Mouse (Mus musculus) embryonic fibroblast, embryonic 13.5 days (primary cell): ENCODE results near the gene Rnf168. TPM values are rescaled to one million over a fixed set of nuclear protein-coding genes. Genes with fewer than 3 reads are reported as not detected.
A peak's percentile ranks its signal among the peaks of the same experiment; 100 is the strongest.
"Not testable (repeated sequence)": the region's sequence is repeated elsewhere in the genome, so short reads cannot be mapped to it uniquely, and the experiment has no call there.

Experiments
- H3K27ac ChIP-seq: 2 replicates; pipeline ENCODE4 v1.5.1; 2012; ENCODE audit warnings: low read length, control low read depth, inconsistent platforms; ENCODE audit not compliant: insufficient read depth
- H3K4me1 ChIP-seq: 2 replicates; pipeline ENCODE4 v1.6.1; 2011; ENCODE audit warnings: low read length; ENCODE audit not compliant: control insufficient read depth, insufficient read depth
- H3K4me3 ChIP-seq: 2 replicates; pipeline ENCODE4 v1.5.1; 2011; ENCODE audit warnings: mild to moderate bottlenecking, control low read depth, low read length; ENCODE audit not compliant: insufficient read depth
- CTCF ChIP-seq: IDR thresholded peaks from 2 replicates; pipeline ENCODE4 v1.5.1; 2011; ENCODE audit warnings: mild to moderate bottlenecking, control low read depth, low read length, moderate library complexity, borderline replicate concordance; ENCODE audit not compliant: insufficient read depth
- POLR2A ChIP-seq: IDR thresholded peaks from 2 replicates; pipeline ENCODE4 v1.6.1; 2011; ENCODE audit warnings: low read depth, mild to moderate bottlenecking, control low read depth, low read length, moderate library complexity
- polyA plus RNA-seq: library from polyadenylated mRNA; stranded (reverse); fragments of >200 nt; gene quantifications from 2 replicates; pipeline ENCODE4 v1.2.4, GENCODE M21; 2011; ENCODE audit warnings: low read depth; ENCODE audit not compliant: missing spikeins, insufficient read length

The Rnf168 gene
- polyA plus RNA-seq, 1 experiment, result 27.4 TPM

GRCm38 (mm10) chr16:32273338-32273737, 3.9 kb upstream of the Rnf168 start:
- Histone ChIP-seq H3K4me1 (0 out of 2 replicates have a peak, but pooled peaks cover 3% of the 10 kb centered on the region), H3K4me3 (no peak overlapping the region), H3K27ac (no peak overlapping the region)
- TF ChIP-seq POLR2A (no peak), CTCF (no peak)

- no peak for TF ChIP-seq POLR2A
- TF ChIP-seq CTCF, result no peak
- H3K4me1 ChIP-seq, result 0 out of 2 replicates have a peak, but pooled peaks cover 3% of the 10 kb centered on the region
- H3K4me3 ChIP-seq, result no peak overlapping the region
- no peak overlapping the region for H3K27ac ChIP-seq
These were observed 2.2 kb upstream of the Rnf168 start for GRCm38 (mm10) chr16:32275041-32275440.

- Histone ChIP-seq H3K4me1 (0 out of 2 replicates have a peak, but pooled peaks cover 3% of the 10 kb centered on the region), H3K4me3 (no peak overlapping the region), H3K27ac (no peak overlapping the region)
- TF ChIP-seq CTCF, result no peak
- no peak for TF ChIP-seq POLR2A
These were observed 1.4 kb upstream of the Rnf168 start for GRCm38 (mm10) chr16:32275830-32276229.

- peak overlapping the region; percentile 91 for H3K4me3 ChIP-seq
- H3K27ac ChIP-seq, result no peak overlapping the region
- TF ChIP-seq CTCF (no peak), POLR2A (no peak)
- H3K4me1 ChIP-seq, result 0 out of 2 replicates have a peak, but pooled peaks cover 3% of the 10 kb centered on the region
These were observed 1.1 kb downstream of the Rnf168 start for GRCm38 (mm10) chr16:32278396-32278795.

GRCm38 (mm10) chr16:32280211-32280610, 3.0 kb downstream of the Rnf168 start:
- Histone ChIP-seq H3K4me1 (0 out of 2 replicates have a peak, but pooled peaks cover 3% of the 10 kb centered on the region), H3K27ac (no peak overlapping the region), H3K4me3 (no peak overlapping the region)
- TF ChIP-seq POLR2A, result no peak
- TF ChIP-seq CTCF, result no peak

GRCm38 (mm10) chr16:32282608-32283007, 5.3 kb downstream of the Rnf168 start:
- Histone ChIP-seq H3K4me3 (no peak overlapping the region), H3K4me1 (no peaks in the 10 kb centered on the region)
- TF ChIP-seq CTCF (no peak), POLR2A (no peak)

GRCm38 (mm10) chr16:32291821-32292220, 14.6 kb downstream of the Rnf168 start:
- no peak overlapping the region for H3K27ac ChIP-seq
- no peak overlapping the region for H3K4me3 ChIP-seq
- TF ChIP-seq CTCF (no peak), POLR2A (no peak)
- no peaks in the 10 kb centered on the region for H3K4me1 ChIP-seq

More at GRCm38 (mm10) chr16:32282608-32283007, 5.3 kb downstream of the Rnf168 start:
- no peak overlapping the region for H3K27ac ChIP-seq

- not testable (repeated sequence) for H3K4me1 ChIP-seq, H3K4me3 ChIP-seq, H3K27ac ChIP-seq
These were observed 22.4 kb downstream of the Rnf168 start for GRCm38 (mm10) chr16:32299617-32300016.

GRCm38 (mm10) chr16:32303046-32303445, 25.8 kb downstream of the Rnf168 start:
- H3K4me1 ChIP-seq, result no peaks in the 10 kb centered on the region

GRCm38 (mm10) chr16:32303886-32304285, 26.6 kb downstream of the Rnf168 start:
- H3K4me1 ChIP-seq, result no peaks in the 10 kb centered on the region
- no peak overlapping the region for H3K27ac ChIP-seq
- no peak for TF ChIP-seq POLR2A
- no peak for TF ChIP-seq CTCF
- no peak overlapping the region for H3K4me3 ChIP-seq

More at GRCm38 (mm10) chr16:32303046-32303445, 25.8 kb downstream of the Rnf168 start:
- Histone ChIP-seq H3K4me3 (no peak overlapping the region), H3K27ac (no peak overlapping the region)
- TF ChIP-seq POLR2A (no peak), CTCF (no peak)

GRCm38 (mm10) chr16:32311970-32312369, 34.7 kb downstream of the Rnf168 start:
- TF ChIP-seq POLR2A (no peak), CTCF (no peak)
- no peak overlapping the region for H3K27ac ChIP-seq
- no peaks in the 10 kb centered on the region for H3K4me1 ChIP-seq
- no peak overlapping the region for H3K4me3 ChIP-seq
